In genomic region chr3:145337161-145337560, GRCm38 (mm10) we compare ENCODE assay signal across 18 mouse cellular contexts. TPM values are rescaled to one million over a fixed set of nuclear protein-coding genes. Genes with fewer than 3 reads are reported as not detected.
DNase-seq lines count a peak whose midpoint lies in the region; ATAC-seq and TF ChIP-seq lines count a peak whose summit lies in the region.
"Had no signal": no experiment of that assay in that cellular context is flagged by ENCODE, and none has a peak within 500 bp of the region (broad histone marks: within the 10 kb centered on the region; RNA-seq: fewer than 3 reads in every experiment).

No protein-coding gene starts in this region.

- H3K4me1 ChIP-seq in kidney, adult 2 months (ENCODE audit: control insufficient read depth, insufficient read depth, low read length) = no peaks in the 10 kb centered on the region
- H3K4me1 ChIP-seq in lung, embryonic 15.5 days = no peaks in the 10 kb centered on the region
- H3K4me1 ChIP-seq: heart, embryonic 15.5 days; liver, embryonic 13.5 days; neural tube, embryonic 13.5 days had no signal

- ATAC-seq in lung, embryonic 15.5 days (ENCODE audit: borderline replicate concordance, extremely low read depth, low FRiP score, low TSS enrichment) = peak; percentile 39; the same call in 1 of the 2 replicates
- ATAC-seq: CD4-positive, CD25-positive, alpha-beta regulatory T cell, adult 4 months; forebrain, embryonic 14.5 days had no signal

- H3K4me2 ChIP-seq in lung, embryonic 15.5 days = no peak overlapping the region
- H3K4me2 ChIP-seq: embryonic facial prominence, embryonic 13.5 days; heart, embryonic 15.5 days; hindbrain, embryonic 14.5 days; liver, embryonic 13.5 days; neural tube, embryonic 13.5 days had no signal

- no peaks in the 10 kb centered on the region for H3K36me3 ChIP-seq in kidney, adult 2 months (ENCODE audit: control insufficient read depth, insufficient read depth, low read length)
- no peaks in the 10 kb centered on the region for H3K36me3 ChIP-seq in lung, embryonic 15.5 days
- H3K36me3 ChIP-seq: embryonic facial prominence, embryonic 13.5 days; heart, embryonic 15.5 days; liver, embryonic 13.5 days; neural tube, embryonic 13.5 days had no signal

- TF ChIP-seq POLR2A in kidney, adult 2 months (IDR thresholded peaks at IDR 0.05; ENCODE audit: low read depth, low read length) = no peak

- H3K9me3 ChIP-seq in lung, embryonic 15.5 days = no peaks in the 10 kb centered on the region
- H3K9me3 ChIP-seq: embryonic facial prominence, embryonic 13.5 days; heart, embryonic 15.5 days; liver, embryonic 13.5 days; neural tube, embryonic 13.5 days had no signal

- H3K9ac ChIP-seq in lung, embryonic 15.5 days = no peak overlapping the region
- H3K9ac ChIP-seq: embryonic facial prominence, embryonic 13.5 days; heart, embryonic 15.5 days; hindbrain, embryonic 14.5 days; liver, embryonic 13.5 days; neural tube, embryonic 13.5 days had no signal

- 63% methylated on average over 2 of the region's 2 CpGs for WGBS in kidney, adult 2 months
- 54% methylated on average over 2 of the region's 2 CpGs for WGBS in lung, embryonic 15.5 days

- H3K4me3 ChIP-seq in kidney, adult 2 months (ENCODE audit: insufficient read depth, low read depth, low read length) = no peak overlapping the region
- H3K4me3 ChIP-seq in lung, embryonic 15.5 days = no peak overlapping the region
- H3K4me3 ChIP-seq: embryonic facial prominence, embryonic 13.5 days; heart, embryonic 15.5 days; liver, embryonic 13.5 days; neural tube, embryonic 13.5 days had no signal

- peak; percentile 76 for DNase-seq in kidney, adult 2 months
- DNase-seq in kidney, postnatal 4 days = no peak
- DNase-seq in lung, adult 18-20 months = no peak
- DNase-seq in adipocyte (ENCODE audit: low spot score) = peak; percentile 80
- peak; percentile 23 for DNase-seq in lung, postnatal 14 days
- DNase-seq in heart, postnatal 4 days = no peak
- DNase-seq: liver, embryonic 13.5 days had no signal

- H3K27me3 ChIP-seq in kidney, adult 2 months (replicated peaks; ENCODE audit: control insufficient read depth, insufficient read depth, low read length) = no peaks in the 10 kb centered on the region
- no peaks in the 10 kb centered on the region for H3K27me3 ChIP-seq in lung, embryonic 15.5 days
- H3K27me3 ChIP-seq: embryonic facial prominence, embryonic 13.5 days; heart, embryonic 15.5 days; liver, embryonic 13.5 days; neural tube, embryonic 13.5 days had no signal

- no peak for TF ChIP-seq CTCF in kidney, adult 2 months (conservative IDR thresholded peaks at IDR 0.05; ENCODE audit: insufficient read depth, insufficient read length, low read depth, low read length)

- no peak overlapping the region for H3K27ac ChIP-seq in kidney, adult 2 months (ENCODE audit: insufficient read depth, low read depth, low read length)
- no peak overlapping the region for H3K27ac ChIP-seq in lung, embryonic 15.5 days
- H3K27ac ChIP-seq: embryonic facial prominence, embryonic 13.5 days; heart, embryonic 15.5 days; hindbrain, embryonic 14.5 days; kidney, postnatal 0 days; liver, embryonic 13.5 days; neural tube, embryonic 13.5 days had no signal

RNA-seq across cellular contexts. Expression of gene Col24a1, which starts 44.9 kb away (rescaled TPM):
- 0.20 and 0.22 TPM in 2 replicates for polyA plus RNA-seq in kidney, adult 2 months (2012; rRNA removed)
- 1.2 and 2.4 TPM in 2 replicates for polyA plus RNA-seq in lung, embryonic 15.5 days (2015; fragmentation: Nextera tagmentation; extraction: Ambion mirVana)
- total RNA-seq in heart, postnatal 4 days (2021) = 1 to 10 TPM; 3.1 to 4.6 TPM
- total RNA-seq: megakaryocyte, adult 5-6 weeks; MEL; monocyte, adult 5-6 weeks had no signal
- polyA plus RNA-seq: CD4-positive, CD25-positive, alpha-beta regulatory T cell, adult 4 months had no signal

Comparison
In these comparisons a context has a peak if more than half of its experiments do, and no peak if none do; other contexts are left out.
1. DNase-seq: peak in kidney, adult 2 months (single experiment), adipocyte (single experiment) and lung, postnatal 14 days (single experiment); none in kidney, postnatal 4 days (0 of 2), lung, adult 18-20 months (0 of 2) and heart, postnatal 4 days (single experiment).